Mouse (Mus musculus) fat pad, adult 2 months (tissue): ENCODE measurements at regions not wholly inside any gene's neighbourhood (a gene's known extent, or its start where the extent isn't known, plus 50 kb on each side); places are given as distances from the start of the nearest gene placed in this dataset.

Experiments used
- DNase-seq: peaks from one replicate; pipeline ENCODE4 v3.0.0-alpha.2; 2011; ENCODE audit warnings: low read depth, low spot score; ENCODE audit errors: extremely low read depth

DNA sequence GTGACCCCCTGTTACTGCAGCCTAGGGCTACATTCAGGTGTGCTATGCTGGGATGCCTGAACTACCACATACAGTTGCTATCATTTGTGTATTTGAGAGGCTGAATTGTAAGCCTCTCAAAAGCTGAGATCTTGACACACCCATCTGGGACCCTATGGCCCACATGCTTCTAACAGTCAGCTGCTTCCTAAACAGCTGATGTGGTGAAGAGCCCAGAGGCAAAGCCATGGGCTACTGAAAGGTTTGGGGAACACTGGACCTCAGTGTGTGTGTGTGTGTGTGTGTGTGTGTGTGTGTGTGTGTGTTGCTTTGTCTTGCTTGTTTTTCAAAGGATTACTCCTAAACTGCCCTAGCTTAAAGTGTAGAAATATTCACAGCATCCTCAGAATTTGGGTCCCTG is 75.0 kb downstream of the Lbh start:
- no peak for DNase-seq

DNA sequence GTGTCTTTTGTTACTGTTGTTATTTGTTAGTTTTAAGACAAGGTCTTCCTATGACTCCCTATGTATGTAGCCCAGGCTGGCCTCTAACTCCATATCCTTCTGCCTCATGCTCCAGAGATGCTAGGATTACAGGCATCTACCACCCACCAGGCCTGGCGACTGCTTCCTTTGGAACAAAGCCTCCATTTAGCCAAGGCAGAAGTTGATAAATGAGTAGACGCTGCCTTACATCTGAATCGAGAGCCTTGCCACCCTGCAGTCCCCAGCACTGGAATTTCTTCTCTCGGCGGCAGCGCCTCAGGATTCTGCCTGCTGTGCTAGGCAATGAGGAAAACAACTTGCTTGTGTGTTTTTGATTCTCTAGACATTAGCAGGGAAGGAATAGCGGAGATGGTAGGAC is 75.5 kb downstream of the Lbh start:
- no peak for DNase-seq

GRCm38 (mm10) chr17:72996539-72996938 is 78.4 kb downstream of the Lbh start:
- no peak for DNase-seq

- no peak for DNase-seq
Observed at GRCm38 (mm10) chr17:72997301-72997921, 79.3 kb downstream of the Lbh start.

- DNase-seq, result no peak
Observed at GRCm38 (mm10) chr17:73005100-73005499, 87.0 kb downstream of the Lbh start.

GRCm38 (mm10) chr17:73008901-73009300 is 90.8 kb downstream of the Lbh start:
- DNase-seq, result no peak

GRCm38 (mm10) chr17:73009962-73010361 is 91.9 kb downstream of the Lbh start:
- no peak for DNase-seq

- DNase-seq, result no peak
Observed at GRCm38 (mm10) chr17:73012356-73012755, 94.3 kb downstream of the Lbh start.

- no peak for DNase-seq
Observed at GRCm38 (mm10) chr17:73012954-73013353, 94.8 kb upstream of the Lclat1 start.

GRCm38 (mm10) chr17:73014090-73014853 is 93.5 kb upstream of the Lclat1 start:
- DNase-seq, result no peak

DNA sequence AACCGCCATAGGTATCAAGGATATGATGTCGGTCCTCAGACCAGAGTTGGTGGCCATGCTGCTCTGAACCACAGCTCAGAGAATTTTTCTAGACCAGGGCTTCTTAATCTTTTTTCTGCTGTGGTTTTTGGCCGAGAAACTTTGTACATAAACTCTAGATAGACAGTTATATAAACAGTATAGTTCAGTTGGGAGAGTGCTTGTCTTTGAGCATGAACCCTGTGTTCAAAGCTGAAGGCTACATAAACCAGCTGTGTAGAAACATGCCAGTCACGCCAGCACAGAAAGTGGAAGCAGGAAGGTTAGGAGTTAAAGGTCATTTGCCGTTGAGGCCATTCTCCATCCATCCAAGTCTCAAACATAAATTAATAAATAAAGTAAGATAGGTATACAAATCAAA is 90.6 kb upstream of the Lclat1 start:
- DNase-seq, result no peak

- DNase-seq, result peak; percentile 25
Observed at GRCm38 (mm10) chr17:73022630-73023051, 85.1 kb upstream of the Lclat1 start.

DNA sequence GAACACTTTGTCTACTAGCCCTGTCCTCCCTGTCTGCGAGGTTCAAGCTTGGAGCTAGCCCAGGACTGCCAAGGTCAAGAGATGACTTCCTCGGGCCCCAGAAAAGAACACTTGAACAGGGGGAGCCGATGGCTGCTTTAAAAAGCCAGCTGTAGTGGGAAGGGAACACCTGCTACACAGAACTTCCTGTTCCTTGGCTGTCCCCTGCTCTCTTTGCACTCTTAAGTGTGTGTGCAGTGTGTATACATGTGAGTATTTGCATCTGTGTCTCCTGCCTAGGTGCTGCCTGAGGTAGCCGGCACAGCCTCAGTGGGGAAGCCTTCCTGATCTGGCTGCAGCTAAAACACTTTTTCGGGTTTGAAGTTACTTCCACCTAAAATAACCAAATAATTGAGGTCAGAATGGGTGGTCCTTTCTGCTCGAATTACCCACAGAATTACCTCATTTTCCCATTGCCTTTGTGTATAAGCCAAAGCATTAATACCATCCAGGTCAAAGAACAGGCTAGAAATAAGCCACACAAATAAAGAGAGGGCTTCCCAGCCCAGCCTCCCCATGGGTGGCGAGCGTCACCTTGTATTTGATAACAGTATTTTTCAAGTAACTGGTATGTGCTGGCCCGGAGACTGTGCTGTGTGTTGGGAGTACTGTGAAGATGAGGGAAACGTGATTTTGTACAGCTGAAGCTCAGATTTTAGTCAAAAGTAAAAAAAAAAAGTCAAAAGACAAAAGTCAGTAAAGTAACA is 84.2 kb upstream of the Lclat1 start:
- DNase-seq, result no peak

DNA sequence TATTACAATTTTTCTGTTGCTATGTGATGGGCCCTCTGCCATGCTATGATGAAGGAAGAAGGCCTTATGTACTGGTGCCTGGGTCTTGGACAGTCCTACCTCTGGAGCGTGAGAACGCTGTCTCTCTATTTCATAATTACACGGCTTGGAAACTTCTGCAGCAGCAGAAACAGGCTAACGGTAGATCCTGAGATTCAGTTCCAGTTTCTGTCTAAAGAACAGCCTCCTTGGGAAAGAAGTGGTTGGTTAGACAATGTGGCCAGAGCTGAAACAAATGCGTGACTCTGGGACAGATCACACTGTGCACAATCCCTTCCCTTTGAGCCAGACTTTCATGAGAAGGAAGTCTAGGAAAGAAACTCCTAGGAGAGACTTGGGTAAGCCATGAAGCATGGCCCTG is 80.7 kb upstream of the Lclat1 start:
- no peak for DNase-seq

DNA sequence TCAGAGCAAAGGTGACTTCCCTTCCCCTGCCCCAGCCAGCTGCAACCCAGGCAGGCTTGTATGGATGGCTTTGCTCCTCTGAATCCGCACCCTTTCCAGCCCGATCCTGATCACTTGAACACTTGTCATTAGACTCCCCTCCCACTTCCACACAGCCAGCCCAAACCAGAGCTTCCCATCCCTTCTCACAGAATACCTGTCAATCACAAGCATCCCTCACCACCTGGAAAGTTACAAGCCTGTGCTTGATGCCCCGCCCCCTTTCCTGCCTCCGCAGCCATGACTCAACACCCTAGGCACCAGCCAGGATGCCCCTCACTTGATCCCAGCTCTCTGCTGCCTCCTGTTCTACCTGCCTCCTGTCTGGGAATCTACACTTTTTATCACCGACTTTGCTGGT is 76.0 kb upstream of the Lclat1 start:
- DNase-seq, result no peak

- no peak for DNase-seq
Observed at GRCm38 (mm10) chr17:73032326-73032725, 75.5 kb upstream of the Lclat1 start.

- DNase-seq, result no peak
Observed at GRCm38 (mm10) chr17:73034420-73034819, 73.4 kb upstream of the Lclat1 start.

GRCm38 (mm10) chr17:73034981-73035481 is 72.8 kb upstream of the Lclat1 start:
- no peak for DNase-seq

- DNase-seq, result no peak
Observed at GRCm38 (mm10) chr17:73036845-73037244, 70.9 kb upstream of the Lclat1 start.

DNA sequence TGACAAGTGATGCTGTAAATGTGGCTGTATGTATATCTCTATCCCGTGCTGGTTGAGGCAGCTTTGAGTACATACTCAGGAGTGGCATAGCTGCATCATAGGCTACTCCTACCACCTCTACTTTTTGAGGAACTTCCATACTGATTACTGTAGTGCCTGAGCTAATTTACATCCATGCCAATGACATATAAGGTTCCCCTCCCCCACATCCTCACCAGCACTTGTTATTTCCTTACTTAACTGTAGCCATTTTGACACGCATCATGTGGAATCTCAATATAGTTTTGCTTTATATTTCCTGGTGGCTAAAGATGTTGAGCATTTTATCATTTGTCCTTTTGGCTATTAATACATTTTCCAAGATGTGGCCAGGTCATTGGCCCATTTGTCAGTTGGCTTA is 69.2 kb upstream of the Lclat1 start:
- DNase-seq, result no peak

DNA sequence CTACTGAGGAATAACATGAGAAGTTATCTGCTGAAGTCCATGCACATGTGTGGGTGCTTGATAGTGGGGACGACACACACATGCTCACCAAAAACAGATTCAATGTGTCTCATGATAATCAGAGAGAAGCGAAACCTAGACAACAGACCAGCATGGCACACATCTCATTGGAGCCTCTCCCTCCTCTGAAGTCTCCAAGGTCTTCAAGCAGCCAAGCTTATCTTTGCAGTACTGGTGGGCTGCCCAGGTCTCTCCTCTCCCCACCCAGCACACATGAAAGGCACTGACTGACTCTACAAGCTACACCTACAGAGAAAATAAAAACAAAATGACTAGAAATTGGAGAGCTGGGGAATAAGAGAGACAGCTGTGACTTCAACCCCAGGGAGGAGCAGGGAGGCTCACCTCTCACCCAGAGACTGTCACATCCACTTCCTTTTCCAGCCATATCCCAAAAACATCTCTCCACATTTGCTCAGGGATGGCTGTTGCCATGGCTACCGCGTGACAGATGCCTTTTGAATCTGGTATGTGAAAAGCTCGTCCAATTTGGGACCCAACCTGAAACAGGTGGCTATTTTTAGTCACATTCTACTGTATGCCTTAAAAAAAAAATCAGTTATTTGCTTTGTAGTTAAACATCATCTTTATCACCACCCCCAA is 62.7 kb upstream of the Lclat1 start:
- DNase-seq, result no peak
